In genomic region chr9:40459304-40460280, GRCm38 (mm10) we compare ENCODE assay signal across 20 mouse cellular contexts.
DNase-seq lines count a peak whose midpoint lies in the region; ATAC-seq and TF ChIP-seq lines count a peak whose summit lies in the region.
"Had no signal": no experiment of that assay in that cellular context is flagged by ENCODE, and none has a peak within 500 bp of the region (broad histone marks: within the 10 kb centered on the region; RNA-seq: fewer than 3 reads in every experiment).

No protein-coding gene starts in this region.

- no peak overlapping the region for H3K4me3 ChIP-seq in heart, embryonic 15.5 days
- no peak overlapping the region for H3K4me3 ChIP-seq in heart, adult 2 months
- H3K4me3 ChIP-seq in lung, embryonic 16.5 days (ENCODE audit: low read length): no peak overlapping the region
- H3K4me3 ChIP-seq in kidney, postnatal 0 days (replicated peaks; ENCODE audit: low read depth, low read length): no peak overlapping the region
- H3K4me3 ChIP-seq: embryonic facial prominence, embryonic 12.5 days; forebrain, embryonic 12.5 days; hindbrain, embryonic 10.5 days; neural tube, embryonic 12.5 days had no signal

- H3K27me3 ChIP-seq in heart, embryonic 15.5 days: no peaks in the 10 kb centered on the region
- H3K27me3 ChIP-seq in heart, adult 2 months (ENCODE audit: control insufficient read depth, insufficient read depth, low read length): no peaks in the 10 kb centered on the region
- H3K27me3 ChIP-seq in lung, embryonic 16.5 days (ENCODE audit: control insufficient read depth, insufficient read depth, low read depth, low read length): no peaks in the 10 kb centered on the region
- no peaks in the 10 kb centered on the region for H3K27me3 ChIP-seq in kidney, postnatal 0 days (ENCODE audit: insufficient read depth, low read length)
- H3K27me3 ChIP-seq: CH12.LX; embryonic facial prominence, embryonic 12.5 days had no signal

- no peak for TF ChIP-seq EP300 in heart, adult 2 months (IDR thresholded peaks at IDR 0.05; ENCODE audit: insufficient read depth, low read depth, low read length)

- H3K9me3 ChIP-seq in heart, embryonic 15.5 days (replicated peaks): no peaks in the 10 kb centered on the region
- H3K9me3 ChIP-seq in lung, embryonic 16.5 days (ENCODE audit: control insufficient read depth, low read length): no peaks in the 10 kb centered on the region
- no peaks in the 10 kb centered on the region for H3K9me3 ChIP-seq in kidney, postnatal 0 days (replicated peaks; ENCODE audit: low read length)
- H3K9me3 ChIP-seq: embryonic facial prominence, embryonic 12.5 days; forebrain, embryonic 12.5 days; hindbrain, embryonic 10.5 days; neural tube, embryonic 12.5 days had no signal

- peak overlapping the region; percentile 31; the same call in 1 of the 2 replicates for H3K27ac ChIP-seq in heart, embryonic 15.5 days
- no peak overlapping the region; the same call in 1 of the 2 replicates for H3K27ac ChIP-seq in heart, adult 2 months
- peak overlapping the region; percentile 9; the same call in 1 of the 2 replicates for H3K27ac ChIP-seq in lung, embryonic 16.5 days (ENCODE audit: low read length)
- H3K27ac ChIP-seq in kidney, postnatal 0 days: no peak overlapping the region
- H3K27ac ChIP-seq: embryonic facial prominence, embryonic 12.5 days; forebrain, embryonic 12.5 days; hindbrain, embryonic 10.5 days; liver, embryonic 14.5 days; neural tube, embryonic 12.5 days had no signal

- H3K4me2 ChIP-seq in heart, embryonic 15.5 days: no peak overlapping the region
- no peak overlapping the region for H3K4me2 ChIP-seq in lung, embryonic 16.5 days (ENCODE audit: low read depth, low read length)
- H3K4me2 ChIP-seq in kidney, postnatal 0 days (ENCODE audit: low read length): no peak overlapping the region
- H3K4me2 ChIP-seq: embryonic facial prominence, embryonic 12.5 days; forebrain, embryonic 12.5 days; neural tube, embryonic 12.5 days had no signal

- no peak for ATAC-seq in heart, embryonic 15.5 days (replicated peaks; ENCODE audit: insufficient number of reproducible peaks, insufficient read depth, low FRiP score, low read depth)
- no peak for ATAC-seq in lung, embryonic 16.5 days (ENCODE audit: low read depth)
- ATAC-seq in kidney, postnatal 0 days (replicated peaks; ENCODE audit: low FRiP score, low read depth): no peak
- ATAC-seq: midbrain, embryonic 16.5 days had no signal

- no peaks in the 10 kb centered on the region for H3K79me2 ChIP-seq in heart, adult 2 months (replicated peaks; ENCODE audit: control insufficient read depth, insufficient read depth, low read length)

- no peak for TF ChIP-seq CTCF in heart, adult 2 months (IDR thresholded peaks at IDR 0.05)
- TF ChIP-seq CTCF in kidney, postnatal 0 days (IDR thresholded peaks at IDR 0.05; ENCODE audit: low read depth): no peak

- WGBS in heart, embryonic 15.5 days: 62% methylated on average over 5 of the region's 5 CpGs
- 76% methylated on average over 5 of the region's 5 CpGs for WGBS in heart, adult 2 months
- WGBS in lung, embryonic 16.5 days: 40% methylated on average over 5 of the region's 5 CpGs
- 44% methylated on average over 5 of the region's 5 CpGs for WGBS in kidney, postnatal 0 days

- TF ChIP-seq POLR2A in heart, adult 2 months (IDR thresholded peaks at IDR 0.05; ENCODE audit: insufficient read depth, low read depth, low read length): no peak

- DNase-seq in heart, adult 2 months: no peak
- no peak for DNase-seq in lung, postnatal 10 days
- DNase-seq in kidney, postnatal 0 days (ENCODE audit: low spot score): peak; percentile 65
- peak; percentile 52 for DNase-seq in yolk sac, embryonic 10.5 days (ENCODE audit: low spot score)
- no peak for DNase-seq in gastrocnemius, postnatal 25 days
- DNase-seq: cerebellum, postnatal 25 days; heart, adult 18-20 months; lung, postnatal 4 days; retina, postnatal 1 day; spleen, adult 18-20 months; thymus, adult 18-20 months had no signal

- H3K9ac ChIP-seq in heart, embryonic 15.5 days: no peak overlapping the region
- no peak overlapping the region for H3K9ac ChIP-seq in heart, adult 2 months (ENCODE audit: low read depth, low read length)
- no peak overlapping the region for H3K9ac ChIP-seq in lung, embryonic 16.5 days (ENCODE audit: low read length)
- no peak overlapping the region for H3K9ac ChIP-seq in kidney, postnatal 0 days (ENCODE audit: low read depth, low read length)
- H3K9ac ChIP-seq: embryonic facial prominence, embryonic 12.5 days; forebrain, embryonic 12.5 days; liver, embryonic 14.5 days; neural tube, embryonic 12.5 days had no signal

- no peaks in the 10 kb centered on the region for H3K36me3 ChIP-seq in heart, embryonic 15.5 days
- no peaks in the 10 kb centered on the region for H3K36me3 ChIP-seq in heart, adult 2 months (ENCODE audit: control insufficient read depth, insufficient read depth, low read length)
- no peaks in the 10 kb centered on the region for H3K36me3 ChIP-seq in lung, embryonic 16.5 days (ENCODE audit: control insufficient read depth, insufficient read depth, low read length)
- no peaks in the 10 kb centered on the region for H3K36me3 ChIP-seq in kidney, postnatal 0 days (ENCODE audit: insufficient read depth, low read length)
- H3K36me3 ChIP-seq: embryonic facial prominence, embryonic 12.5 days; forebrain, embryonic 12.5 days; hindbrain, embryonic 10.5 days; neural tube, embryonic 12.5 days had no signal

- intact Hi-C loops in heart, adult 2 months (cut with DNase I): loop anchor here (5.0 kb wide), 1 partner anchor 108 kb away; no protein-coding TSS in a partner anchor

- peaks cover 40% of the 10 kb centered on the region for H3K4me1 ChIP-seq in heart, embryonic 15.5 days (replicated peaks)
- peaks cover 6% of the 10 kb centered on the region for H3K4me1 ChIP-seq in heart, adult 2 months (ENCODE audit: control insufficient read depth, insufficient read depth, low read length)
- peaks cover 21% of the 10 kb centered on the region for H3K4me1 ChIP-seq in lung, embryonic 16.5 days (replicated peaks; ENCODE audit: control insufficient read depth, insufficient read depth, low read length)
- H3K4me1 ChIP-seq in kidney, postnatal 0 days (replicated peaks; ENCODE audit: insufficient read depth, low read length): 0 out of 2 replicates have a peak, but pooled peaks cover 8% of the 10 kb centered on the region

Comparison
In these comparisons a context has a peak if more than half of its experiments do, and no peak if none do; other contexts are left out.
1. H3K27ac ChIP-seq: peak in heart, embryonic 15.5 days (single experiment) and lung, embryonic 16.5 days (single experiment); none in heart, adult 2 months (single experiment) and kidney, postnatal 0 days (single experiment).
2. DNase-seq: peak in kidney, postnatal 0 days (single experiment) and yolk sac, embryonic 10.5 days (single experiment); none in heart, adult 2 months (0 of 2), lung, postnatal 10 days (single experiment) and gastrocnemius, postnatal 25 days (single experiment).